ENCODE assay signal across 28 mouse cellular contexts in the genomic region with DNA sequence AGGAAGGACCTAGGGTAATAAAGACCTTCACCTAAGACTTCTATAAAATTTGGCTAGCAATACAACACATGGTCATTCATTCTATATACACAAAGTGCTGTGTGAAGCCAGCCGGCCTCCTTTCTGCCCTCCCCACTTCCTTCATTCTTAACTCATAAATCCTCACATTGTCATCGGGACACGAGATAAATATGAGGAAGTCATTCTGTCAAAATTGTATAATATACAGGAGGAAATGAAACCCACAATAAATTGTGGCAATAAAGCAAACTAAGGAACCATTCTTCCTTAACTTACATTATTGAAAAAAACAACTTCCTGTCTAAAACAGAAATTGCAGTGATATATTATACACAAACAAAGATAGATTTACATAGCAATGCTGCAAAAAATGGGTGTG.
A peak's percentile ranks its signal among the peaks of the same experiment; 100 is the strongest.
DNase-seq lines count a peak whose midpoint lies in the region; ATAC-seq and TF ChIP-seq lines count a peak whose summit lies in the region.
"Had no signal": no experiment of that assay in that cellular context is flagged by ENCODE, and none has a peak within 500 bp of the region (broad histone marks: within the 10 kb centered on the region; RNA-seq: fewer than 3 reads in every experiment).

No protein-coding gene starts in this region.

- DNase-seq in c-Kit-positive CD71-negative TER-119-negative erythroid progenitor cells, embryonic 14.5 days (ENCODE audit: low read depth): peak; percentile 5
- DNase-seq in left cerebral cortex, adult 9 months (ENCODE audit: low spot score in 2 of 2): no peak
- DNase-seq in spleen, adult 12 weeks (ENCODE audit: low spot score): no peak
- DNase-seq: adrenal gland, postnatal 25 days; cerebellum, adult 8-10 months; cerebellum, postnatal 25 days; embryo, embryonic 11 days; gastrocnemius, postnatal 25 days; heart, adult 18-20 months; heart, postnatal 36 days; kidney, adult 18-20 months; layer of hippocampus, adult 9-11 months; liver; lung, adult 2 months; lung, postnatal 14 days; right cerebral cortex, adult 18-20 months had no signal

- ATAC-seq in intestine, postnatal 0 days: peak; percentile 43; the same call in 1 of the 2 replicates
- ATAC-seq in intestine, embryonic 15.5 days: no peak
- peak; percentile 95 for ATAC-seq in megakaryocyte, adult 5-6 weeks (ENCODE audit: poor library complexity, severe bottlenecking)
- ATAC-seq in cerebellum, adult (ENCODE audit: insufficient number of reproducible peaks, low FRiP score, low TSS enrichment): no peak
- ATAC-seq: forebrain, embryonic 14.5 days; midbrain, embryonic 13.5 days had no signal

- H3K4me1 ChIP-seq in intestine, postnatal 0 days (replicated peaks; ENCODE audit: control insufficient read depth, insufficient read depth, low read length): no peaks in the 10 kb centered on the region
- H3K4me1 ChIP-seq in intestine, embryonic 15.5 days (replicated peaks): no peaks in the 10 kb centered on the region
- H3K4me1 ChIP-seq: embryonic facial prominence, embryonic 12.5 days had no signal

- no peak overlapping the region for H3K9ac ChIP-seq in intestine, postnatal 0 days (ENCODE audit: low read depth, low read length)
- no peak overlapping the region for H3K9ac ChIP-seq in intestine, embryonic 15.5 days
- H3K9ac ChIP-seq: embryonic facial prominence, embryonic 12.5 days; hindbrain, embryonic 13.5 days; liver, embryonic 14.5 days; midbrain, embryonic 13.5 days; neural tube, embryonic 15.5 days had no signal

- H3K4me3 ChIP-seq in intestine, postnatal 0 days (ENCODE audit: low read depth, low read length): no peak overlapping the region
- no peak overlapping the region for H3K4me3 ChIP-seq in intestine, embryonic 15.5 days (replicated peaks)
- H3K4me3 ChIP-seq: embryonic facial prominence, embryonic 12.5 days; hindbrain, embryonic 13.5 days; megakaryocyte, embryonic 14.5 days; midbrain, embryonic 13.5 days; neural tube, embryonic 15.5 days had no signal

- no peak overlapping the region for H3K4me2 ChIP-seq in intestine, postnatal 0 days (replicated peaks; ENCODE audit: low read depth)
- no peak overlapping the region for H3K4me2 ChIP-seq in intestine, embryonic 15.5 days (replicated peaks)
- H3K4me2 ChIP-seq: embryonic facial prominence, embryonic 12.5 days; heart, embryonic 11.5 days; hindbrain, embryonic 13.5 days; midbrain, embryonic 13.5 days; neural tube, embryonic 15.5 days had no signal

- 13% methylated on average over 3 of the region's 3 CpGs for WGBS in intestine, postnatal 0 days
- WGBS in intestine, embryonic 15.5 days: 24% methylated on average over 3 of the region's 3 CpGs

- no peaks in the 10 kb centered on the region for H3K27me3 ChIP-seq in intestine, postnatal 0 days (replicated peaks; ENCODE audit: control insufficient read depth, insufficient read depth, low read length)
- no peaks in the 10 kb centered on the region for H3K27me3 ChIP-seq in intestine, embryonic 15.5 days (replicated peaks)
- H3K27me3 ChIP-seq: embryonic facial prominence, embryonic 12.5 days; hindbrain, embryonic 13.5 days; midbrain, embryonic 13.5 days; neural tube, embryonic 15.5 days had no signal

- no peaks in the 10 kb centered on the region for H3K36me3 ChIP-seq in intestine, postnatal 0 days (ENCODE audit: control insufficient read depth, insufficient read depth)
- no peaks in the 10 kb centered on the region for H3K36me3 ChIP-seq in intestine, embryonic 15.5 days
- H3K36me3 ChIP-seq: embryonic facial prominence, embryonic 12.5 days; hindbrain, embryonic 13.5 days; midbrain, embryonic 13.5 days; neural tube, embryonic 15.5 days had no signal

- TF ChIP-seq CTCF in intestine, postnatal 0 days (IDR thresholded peaks at IDR 0.05; ENCODE audit: low read depth): no peak

- H3K27ac ChIP-seq in intestine, postnatal 0 days (ENCODE audit: low read depth, low read length): no peak overlapping the region
- H3K27ac ChIP-seq in intestine, embryonic 15.5 days: no peak overlapping the region
- H3K27ac ChIP-seq: embryonic facial prominence, embryonic 12.5 days; hindbrain, embryonic 13.5 days; liver, embryonic 14.5 days; neural tube, embryonic 15.5 days had no signal

- H3K9me3 ChIP-seq in intestine, postnatal 0 days (ENCODE audit: control insufficient read depth): no peaks in the 10 kb centered on the region
- no peaks in the 10 kb centered on the region for H3K9me3 ChIP-seq in intestine, embryonic 15.5 days
- H3K9me3 ChIP-seq: embryonic facial prominence, embryonic 12.5 days; hindbrain, embryonic 13.5 days; megakaryocyte, embryonic 14.5 days; midbrain, embryonic 13.5 days; neural tube, embryonic 15.5 days had no signal

Comparison
In these comparisons a context has a peak if more than half of its experiments do, and no peak if none do; other contexts are left out.
1. ATAC-seq: peak in intestine, postnatal 0 days (single experiment) and megakaryocyte, adult 5-6 weeks (single experiment); none in intestine, embryonic 15.5 days (single experiment) and cerebellum, adult (single experiment).